Mouse (Mus musculus) heart, adult 2 months (tissue): ENCODE measurements around the gene Gli2. TPM values are rescaled to one million over a fixed set of nuclear protein-coding genes. Genes with fewer than 3 reads are reported as not detected.
A peak's percentile ranks its signal among the peaks of the same experiment; 100 is the strongest.

Experiments
- DNase-seq, 2 experiments: peaks; one replicate each; pipeline ENCODE4 v3.0.0; 2021
- H3K27ac ChIP-seq: fragments of 200-600 bp; 2 replicates; pipeline ENCODE4 v1.8.1; 2022
- H3K27me3 ChIP-seq: fragments of 200-500 bp; 2 replicates; pipeline ENCODE4 v1.6.1; 2012; ENCODE audit warnings: mild to moderate bottlenecking, low read length, inconsistent platforms, mixed read lengths; ENCODE audit not compliant: control insufficient read depth, insufficient read depth
- H3K36me3 ChIP-seq: fragments of 200-500 bp; 2 replicates; pipeline ENCODE4 v1.6.1; 2012; ENCODE audit warnings: low read length, inconsistent platforms; ENCODE audit not compliant: control insufficient read depth, insufficient read depth
- H3K4me1 ChIP-seq: fragments of 200-500 bp; 2 replicates; pipeline ENCODE4 v1.6.1; 2011; ENCODE audit warnings: low read length; ENCODE audit not compliant: control insufficient read depth, insufficient read depth
- H3K4me3 ChIP-seq: fragments of 200-600 bp; 2 replicates; pipeline ENCODE4 v1.8.1; 2022
- H3K79me2 ChIP-seq: fragments of 200-500 bp; replicated peaks from 2 replicates; pipeline ENCODE4 v1.6.1; 2012; ENCODE audit warnings: mild to moderate bottlenecking, inconsistent platforms, low read length, moderate library complexity, mixed read lengths; ENCODE audit not compliant: control insufficient read depth, insufficient read depth
- H3K9ac ChIP-seq: fragments of 200-500 bp; 2 replicates; pipeline ENCODE4 v1.6.1; 2012; ENCODE audit warnings: low read depth, mild to moderate bottlenecking, control low read depth, inconsistent platforms, low read length, mixed read lengths
- CTCF ChIP-seq: fragments of 200-600 bp; IDR thresholded peaks from 2 replicates; pipeline ENCODE4 v1.8.1; 2022; ENCODE audit warnings: antibody characterized with exemption, mild to moderate bottlenecking, moderate library complexity
- EP300 ChIP-seq: fragments of 200-500 bp; IDR thresholded peaks from 2 replicates; pipeline ENCODE4 v1.6.1; 2011; ENCODE audit warnings: low read depth, low read length, control low read depth; ENCODE audit not compliant: insufficient read depth
- POLR2A ChIP-seq: fragments of 200-500 bp; IDR thresholded peaks from 2 replicates; pipeline ENCODE4 v1.6.1; 2011; ENCODE audit warnings: mild to moderate bottlenecking, low read depth, low read length, control low read depth; ENCODE audit not compliant: insufficient read depth
- WGBS: fragments of 180-500 bp; shearing (Covaris S2); methylation state at CpG from one replicate; pipeline ENCODE4 v1.1.7; 2018; 5-methylcytosine and 5-hydroxymethylcytosine counted together
- intact Hi-C: fragments of 180-260 bp; cut with DNase I; formaldehyde crosslinking; loops from one replicate; pipeline ENCODE4 v1.15.1; 2025
- polyA plus RNA-seq: library from polyadenylated mRNA; depleted of rRNA; stranded (reverse); fragments of >200 nt; gene quantifications from 2 replicates; pipeline ENCODE4 v1.2.3, GENCODE M21; 2012
- total RNA-seq, 2 experiments: library from RNA; stranded (reverse); gene quantifications; 2 replicates each; pipeline ENCODE4 v1.2.3; 2021

Gene Gli2
- total and polyA plus RNA-seq, 3 experiments: 1.0 to 2.6 (median 1.2) TPM

DNA sequence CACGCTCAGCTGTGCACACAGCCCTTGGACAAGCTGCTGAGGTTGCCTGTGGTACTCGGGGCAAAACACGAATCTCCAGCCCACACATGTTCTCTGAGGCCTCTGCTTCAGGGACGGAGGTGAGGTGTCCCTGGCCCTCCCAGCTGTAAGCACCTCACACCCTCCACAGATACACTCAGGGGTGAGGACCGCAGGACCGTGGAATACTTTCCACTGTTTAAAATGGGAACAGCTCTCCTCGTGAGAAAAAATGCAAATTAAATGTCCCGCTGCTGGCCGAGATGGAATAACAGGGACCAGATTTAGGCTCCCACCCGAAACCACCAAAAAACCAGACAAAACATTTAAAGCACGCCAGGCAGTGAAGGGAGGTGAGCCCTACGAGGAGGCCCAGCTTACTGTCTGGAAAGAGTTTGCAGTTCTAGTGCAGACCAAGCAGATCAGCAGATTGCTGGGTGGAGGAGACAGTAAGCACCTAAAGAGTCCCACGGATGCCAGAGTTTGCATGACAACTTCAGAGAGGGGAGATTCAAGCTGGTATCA, 19.2 kb downstream of the Gli2 start:
- no peak for DNase-seq
- intact Hi-C loops: no loop called here
- Histone ChIP-seq H3K4me3 (no peak overlapping the region), H3K36me3 (no peaks in the 10 kb centered on the region), H3K79me2 (no peaks in the 10 kb centered on the region), H3K9ac (no peak overlapping the region), H3K27ac (peak overlapping the region; percentile 57), H3K4me1 (peaks cover 5% of the 10 kb centered on the region), H3K27me3 (no peaks in the 10 kb centered on the region)
- TF ChIP-seq POLR2A (no peak), CTCF (no peak), EP300 (no peak)
- 56% methylated on average over 13 of the region's 13 CpGs for WGBS

DNA sequence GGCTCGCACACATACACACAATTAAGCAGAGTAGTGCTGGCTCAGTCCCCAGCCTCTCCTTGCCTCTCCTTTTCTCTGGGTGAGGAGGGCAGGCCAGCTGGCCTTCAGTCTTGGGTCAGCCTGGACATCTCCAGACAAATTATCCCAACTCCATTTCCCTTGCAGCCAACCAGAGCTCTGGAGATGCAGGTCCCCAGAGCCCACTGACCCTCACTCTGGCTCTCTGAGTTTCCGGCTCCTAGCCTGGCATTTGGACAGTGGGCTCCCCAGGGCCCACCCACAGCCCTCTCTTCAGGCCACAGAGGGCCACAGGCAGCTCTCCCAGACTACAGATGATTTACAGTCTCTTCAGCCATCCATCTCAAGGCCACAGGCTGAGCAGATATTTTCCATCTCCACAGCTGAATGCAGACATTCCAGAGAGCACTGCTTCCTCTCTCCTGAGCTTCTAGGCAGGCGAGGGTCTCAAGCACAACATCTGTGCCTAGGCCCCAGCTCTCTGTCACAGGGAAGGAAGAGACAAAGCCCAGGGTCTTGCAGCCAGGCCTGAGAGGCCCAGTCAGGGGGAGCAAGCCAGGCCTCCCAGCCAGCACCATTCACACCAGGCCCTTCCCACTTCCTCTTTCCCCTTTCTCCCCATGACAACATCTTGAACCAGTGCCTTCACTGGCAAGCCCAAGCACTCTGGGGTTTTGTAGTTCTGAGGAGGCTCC, 19.8 kb downstream of the Gli2 start:
- Histone ChIP-seq H3K4me1 (peaks cover 5% of the 10 kb centered on the region), H3K79me2 (no peaks in the 10 kb centered on the region), H3K27ac (peak overlapping the region; percentile 57), H3K36me3 (no peaks in the 10 kb centered on the region), H3K4me3 (no peak overlapping the region), H3K9ac (no peak overlapping the region), H3K27me3 (no peaks in the 10 kb centered on the region)
- TF ChIP-seq POLR2A (0 out of 2 replicates have a peak, but pooled peaks have one; percentile 17), CTCF (no peak)
- peak; percentile 76 to 83 for DNase-seq
- WGBS: 52% methylated on average over 3 of the region's 3 CpGs
- intact Hi-C loops: no loop called here

DNA sequence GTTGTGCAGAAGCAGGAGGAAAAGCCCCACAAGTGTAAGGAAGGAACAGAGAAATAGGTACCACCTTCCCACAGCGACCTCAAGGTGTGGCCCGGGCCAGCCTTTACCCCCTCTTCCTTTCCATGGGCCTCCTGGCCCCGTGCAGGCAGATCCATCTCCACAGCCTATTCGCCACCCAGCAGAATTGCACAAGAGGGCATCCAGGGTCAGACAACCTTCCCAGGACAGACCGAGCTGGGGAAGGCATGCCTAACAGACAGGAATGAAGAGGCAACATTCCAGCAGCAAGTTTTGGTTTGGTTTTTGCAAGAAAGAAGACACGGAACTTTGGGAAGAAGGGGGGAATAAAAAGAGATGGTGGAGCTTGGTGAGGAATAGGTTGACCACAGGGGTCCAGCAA, 22.2 kb downstream of the Gli2 start:
- Histone ChIP-seq H3K4me3 (no peak overlapping the region), H3K27ac (no peak overlapping the region)
- TF ChIP-seq EP300 (no peak), POLR2A (no peak), CTCF (no peak)

DNA sequence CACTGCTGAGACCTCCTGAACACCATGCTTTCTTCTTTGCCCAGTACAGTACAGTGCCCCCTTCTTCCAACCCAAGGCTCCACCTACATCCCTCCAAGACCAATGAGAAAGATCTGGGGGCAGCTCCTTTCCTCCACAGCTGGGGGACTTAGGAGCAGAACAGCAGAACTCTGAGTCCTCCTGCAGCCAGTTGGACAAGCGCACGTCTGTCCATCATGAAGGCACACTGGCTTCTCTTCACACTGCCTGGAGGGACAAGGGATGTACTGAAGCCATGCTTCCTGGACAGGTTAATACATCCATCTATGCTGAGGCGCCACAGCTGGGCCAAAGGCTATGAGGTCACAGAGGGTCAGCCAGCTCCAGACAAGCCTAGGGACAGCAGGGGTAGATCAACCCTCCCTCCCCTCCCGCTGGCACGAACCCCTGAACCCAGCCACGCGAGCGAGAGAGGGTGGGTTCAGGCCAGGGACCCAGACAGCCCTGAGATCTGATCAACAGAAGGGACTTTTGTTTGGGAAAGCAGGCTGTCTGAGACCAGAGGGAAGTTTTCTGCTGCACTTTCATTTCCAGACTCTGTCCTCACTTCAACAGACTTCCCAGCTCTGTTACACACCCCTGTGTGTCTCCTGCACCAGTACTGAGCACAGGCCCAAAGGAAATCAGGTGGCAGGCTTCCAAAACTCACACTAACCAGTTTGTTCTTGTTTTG, 27.6 kb downstream of the Gli2 start:
- Histone ChIP-seq H3K27me3 (no peaks in the 10 kb centered on the region), H3K79me2 (no peaks in the 10 kb centered on the region), H3K4me3 (no peak overlapping the region), H3K27ac (peak overlapping the region; percentile 17), H3K9ac (no peak overlapping the region), H3K4me1 (no peaks in the 10 kb centered on the region), H3K36me3 (no peaks in the 10 kb centered on the region)
- intact Hi-C loops: no loop called here
- WGBS: 44% methylated on average over 8 of the region's 8 CpGs
- TF ChIP-seq CTCF (no peak), EP300 (0 out of 2 replicates have a peak, but pooled peaks have one; percentile 19), POLR2A (0 out of 2 replicates have a peak, but pooled peaks have one; percentile 22)
- peak; percentile 62 to 68 for DNase-seq

More for the DNA sequence above, 22.2 kb downstream of the Gli2 start:
- Histone ChIP-seq H3K79me2 (no peaks in the 10 kb centered on the region), H3K27me3 (no peaks in the 10 kb centered on the region), H3K4me1 (peaks cover 5% of the 10 kb centered on the region), H3K9ac (no peak overlapping the region), H3K36me3 (no peaks in the 10 kb centered on the region)
- peak; percentile 52 to 65 for DNase-seq
- WGBS: 57% methylated on average over 6 of the region's 6 CpGs
- intact Hi-C loops: no loop called here

DNA sequence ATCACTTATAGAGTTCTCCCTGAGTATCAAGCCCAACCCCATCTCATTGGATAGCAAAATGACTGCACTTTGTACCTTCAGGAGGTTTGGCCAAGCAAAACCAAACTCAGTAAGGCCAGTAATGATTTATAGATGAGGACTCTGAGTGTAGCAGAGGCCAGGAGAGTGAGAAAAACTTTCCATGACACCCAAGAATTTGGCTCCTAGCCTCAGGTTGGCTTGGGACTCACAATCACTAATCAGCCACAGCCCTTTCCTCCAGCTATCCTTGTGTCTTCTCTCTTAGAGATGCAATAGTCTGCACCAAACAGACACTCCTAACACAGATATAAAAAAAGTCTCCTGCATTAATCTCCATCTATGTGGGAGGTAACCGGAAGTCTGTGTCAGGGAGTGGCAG, 31.1 kb downstream of the Gli2 start:
- H3K36me3 ChIP-seq: no peaks in the 10 kb centered on the region
- no peaks in the 10 kb centered on the region for H3K27me3 ChIP-seq
- DNase-seq: peak in 1 of 2 experiments; percentile 59
- no peak overlapping the region for H3K27ac ChIP-seq
- H3K4me3 ChIP-seq: no peak overlapping the region
- no peaks in the 10 kb centered on the region for H3K79me2 ChIP-seq
- no peak for TF ChIP-seq EP300
- no peak for TF ChIP-seq CTCF
- TF ChIP-seq POLR2A: no peak
- H3K9ac ChIP-seq: no peak overlapping the region
- H3K4me1 ChIP-seq: no peaks in the 10 kb centered on the region
- WGBS: 41% methylated on average over 1 of the region's 1 CpGs
- intact Hi-C loops: no loop called here

DNA sequence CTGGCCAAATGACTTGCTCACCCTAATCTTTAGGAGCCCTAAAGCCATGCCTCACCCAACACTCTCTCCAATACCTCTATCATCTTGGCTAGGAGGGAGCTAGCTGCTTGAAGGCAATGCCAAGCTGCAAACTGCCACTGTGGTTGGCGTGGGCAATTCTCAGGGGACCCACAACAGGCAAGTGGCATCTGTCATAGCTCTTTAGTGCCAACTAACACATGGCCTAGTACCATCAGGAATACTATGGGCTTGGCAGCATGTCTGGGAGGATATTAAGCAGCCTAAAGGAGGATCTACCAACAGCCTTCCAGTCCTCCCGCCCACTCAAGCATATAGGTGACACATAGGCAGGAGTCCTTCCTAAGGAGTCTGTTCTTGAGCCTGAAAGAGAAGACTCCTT, 33.3 kb downstream of the Gli2 start:
- no peak overlapping the region for H3K9ac ChIP-seq
- no peaks in the 10 kb centered on the region for H3K27me3 ChIP-seq
- H3K4me1 ChIP-seq: peaks cover 2% of the 10 kb centered on the region; the same call in 1 of the 2 replicates
- no peaks in the 10 kb centered on the region for H3K79me2 ChIP-seq
- H3K27ac ChIP-seq: no peak overlapping the region
- no peaks in the 10 kb centered on the region for H3K36me3 ChIP-seq
- no peak overlapping the region for H3K4me3 ChIP-seq
- 80% methylated on average over 2 of the region's 2 CpGs for WGBS
- TF ChIP-seq POLR2A (no peak), CTCF (no peak), EP300 (no peak)
- no peak for DNase-seq
- intact Hi-C loops: no loop called here
